Mouse (Mus musculus) inflammation-experienced regulatory T-cells, adult 6 months (primary cell): ENCODE results near the gene Limk2. TPM values are rescaled to one million over a fixed set of nuclear protein-coding genes. Genes with fewer than 3 reads are reported as not detected.
A peak's percentile ranks its signal among the peaks of the same experiment; 100 is the strongest.

Experiments
- ATAC-seq: one replicate; pipeline ENCODE4 v1.8.0; 2017
- polyA plus RNA-seq, 3 experiments: library from polyadenylated mRNA; unstranded; fragments of 100-300 nt; shearing (Covaris generic); gene quantifications; one replicate each; pipeline ENCODE4 v1.2.1; 2017

The Limk2 gene
- polyA plus RNA-seq, 3 experiments from 2014 or later: 84.8 to 90.3 (median 87.8) TPM

DNA sequence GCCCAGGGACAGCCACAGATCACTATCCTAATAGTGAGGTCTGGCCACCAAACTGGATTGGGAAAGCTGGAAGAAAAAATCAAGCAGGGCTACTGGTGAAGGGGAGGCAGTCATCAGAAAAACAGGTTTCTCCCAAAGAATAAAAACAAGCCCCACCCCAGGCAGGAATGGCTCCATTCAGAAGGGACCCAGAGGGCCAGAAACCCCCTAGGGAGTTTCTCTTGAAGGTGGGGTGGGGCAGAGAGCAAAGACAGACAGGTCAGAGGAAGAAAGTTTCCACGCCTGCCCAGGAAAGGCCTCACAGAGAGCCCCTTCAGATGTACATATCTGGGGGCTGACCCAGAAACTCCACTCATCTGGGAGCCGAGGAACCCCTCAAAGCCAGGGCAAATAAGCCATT lies 38.8 kb downstream of the Limk2 start:
- no peak for ATAC-seq

DNA sequence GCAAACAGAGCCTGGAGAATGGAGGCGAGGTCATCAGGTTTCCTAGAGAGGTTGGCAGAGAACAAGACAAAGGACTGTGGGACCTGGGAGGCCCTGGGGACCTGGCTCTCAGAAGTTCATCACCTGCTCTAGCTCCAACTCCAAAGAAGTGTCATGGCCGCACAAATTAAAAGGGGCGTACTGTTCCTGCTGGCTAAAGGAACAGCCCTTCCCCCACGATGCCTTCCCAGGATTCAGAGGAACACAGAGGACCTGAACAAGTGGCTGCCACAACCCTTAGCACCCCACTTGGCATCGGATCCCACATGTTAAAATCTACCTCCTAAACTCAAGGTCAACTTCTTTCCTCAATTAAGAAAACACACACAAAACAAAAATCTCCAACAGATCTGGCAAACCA lies 39.5 kb downstream of the Limk2 start:
- no peak for ATAC-seq

DNA sequence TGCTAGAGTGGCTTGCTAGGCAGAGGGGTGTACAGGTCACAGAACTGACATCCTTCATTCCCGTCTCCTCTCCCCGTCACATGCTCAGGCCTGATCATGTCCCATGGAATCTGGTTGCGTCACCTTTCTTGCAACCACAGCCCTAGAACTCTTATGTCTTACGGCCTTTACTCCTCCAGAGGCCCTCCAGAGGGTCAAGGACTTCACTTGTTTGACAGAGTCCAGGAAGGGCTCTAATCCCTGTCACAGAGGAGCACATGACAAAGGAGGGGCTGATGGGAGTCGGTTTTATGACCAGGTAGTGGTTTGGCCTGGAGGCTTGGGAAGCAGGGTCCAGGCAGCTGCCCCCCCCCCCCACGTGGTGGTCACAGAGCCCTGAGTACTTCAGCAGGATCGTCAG lies 40.0 kb downstream of the Limk2 start:
- no peak for ATAC-seq

DNA sequence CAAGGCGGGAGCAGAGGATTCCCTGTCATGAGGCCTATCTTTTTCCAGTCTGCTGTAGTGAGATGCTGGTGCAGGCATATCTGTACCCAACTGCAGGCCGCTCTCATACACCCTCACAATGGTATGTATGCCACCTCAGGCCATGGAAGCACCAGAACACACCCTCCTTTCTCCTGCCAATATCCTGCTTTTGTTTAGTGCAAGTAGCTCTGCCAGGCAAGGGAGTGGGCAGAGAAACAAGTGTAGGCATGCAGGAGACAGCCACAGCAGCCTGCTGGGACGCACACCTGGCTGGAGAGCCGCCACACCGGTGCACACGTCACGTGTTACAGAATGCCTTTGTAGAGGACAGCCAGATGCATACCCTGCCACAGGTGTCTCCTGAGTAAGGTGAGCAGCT lies 42.6 kb downstream of the Limk2 start:
- ATAC-seq: no peak

DNA sequence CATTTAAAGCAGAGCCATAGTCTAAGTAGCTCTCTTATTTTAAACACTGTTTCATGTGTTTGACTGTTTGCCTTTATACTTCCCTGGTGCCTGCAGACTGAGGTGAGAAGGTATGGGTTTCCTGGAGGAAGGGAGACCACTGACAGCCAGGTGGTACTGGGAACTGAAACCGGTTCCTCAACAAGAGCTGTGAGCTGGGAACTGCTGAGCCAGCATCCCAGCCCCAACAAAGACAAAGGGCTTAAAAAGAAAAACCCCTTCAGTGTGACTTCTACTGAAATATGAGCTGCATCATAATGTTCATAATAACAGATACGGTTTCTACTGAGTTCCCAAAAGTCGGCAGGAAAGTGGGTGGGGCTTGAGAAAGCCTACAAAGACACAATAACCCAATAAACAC lies 46.1 kb downstream of the Limk2 start:
- no peak for ATAC-seq

DNA sequence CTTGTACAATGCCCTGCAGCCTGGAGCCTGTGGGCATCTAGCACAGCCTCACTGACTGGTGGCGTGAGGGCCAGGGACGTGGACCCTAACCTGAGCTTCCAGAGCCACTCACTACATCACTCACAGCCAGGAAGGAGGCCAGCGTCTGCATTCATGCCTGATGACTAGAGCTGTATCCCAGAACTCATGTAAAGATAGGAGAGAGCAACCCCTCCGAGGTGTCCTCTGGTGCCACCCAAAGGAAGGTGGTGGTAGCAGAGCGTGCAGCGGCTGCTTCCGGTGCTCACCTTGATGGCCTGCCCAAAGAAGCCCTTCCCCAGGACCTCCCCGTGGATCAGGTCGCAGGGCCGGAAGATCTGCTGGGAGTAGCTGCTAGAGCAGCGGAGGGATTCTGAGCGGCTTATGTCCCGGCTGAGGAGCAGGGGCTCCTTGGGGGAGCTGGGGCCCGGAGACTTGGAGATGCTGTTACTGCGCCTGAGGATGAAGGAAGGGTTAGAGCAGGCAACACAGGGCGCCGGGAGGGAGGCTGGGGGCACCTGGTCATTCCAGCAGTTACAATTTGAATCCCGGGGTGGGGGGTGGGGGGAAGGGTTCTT lies 55.9 kb downstream of the Limk2 start:
- ATAC-seq: no peak

DNA sequence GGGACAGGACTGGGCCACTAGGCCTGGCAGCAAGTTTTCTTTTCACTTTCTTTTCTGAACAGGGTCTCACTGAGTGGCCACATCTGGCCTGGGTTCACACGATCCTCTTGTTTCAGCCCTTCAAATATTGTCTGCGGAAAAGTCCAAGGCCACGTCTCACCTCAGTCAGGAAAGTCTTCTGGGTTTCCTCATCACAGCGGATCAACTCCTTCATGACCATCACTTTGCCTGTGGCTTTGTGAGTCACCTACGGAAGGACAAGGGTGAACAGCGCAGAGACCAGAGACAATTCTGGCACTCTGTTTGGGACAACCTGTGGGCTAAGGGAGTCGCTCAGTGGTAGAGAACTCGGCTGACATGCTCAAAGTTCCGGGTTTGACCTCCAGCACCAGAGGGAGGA lies 56.9 kb downstream of the Limk2 start:
- ATAC-seq: no peak

DNA sequence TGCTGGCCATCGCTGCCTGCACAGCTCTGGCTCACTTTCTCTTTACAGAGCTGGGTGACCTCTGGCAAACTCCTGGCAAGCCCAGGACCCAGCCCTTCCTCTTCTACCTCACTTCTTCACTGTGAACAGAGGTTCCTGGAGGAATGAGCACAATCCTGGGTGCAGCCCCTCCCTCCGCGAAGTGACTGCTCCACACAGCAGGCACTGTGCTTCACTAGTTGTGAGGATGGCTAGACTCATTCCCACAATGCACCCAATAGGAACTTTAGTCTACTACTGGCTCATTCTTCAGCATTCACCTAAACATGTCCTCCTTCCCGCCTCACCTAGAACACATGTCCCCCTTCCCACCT lies 59.7 kb downstream of the Limk2 start:
- ATAC-seq: no peak

DNA sequence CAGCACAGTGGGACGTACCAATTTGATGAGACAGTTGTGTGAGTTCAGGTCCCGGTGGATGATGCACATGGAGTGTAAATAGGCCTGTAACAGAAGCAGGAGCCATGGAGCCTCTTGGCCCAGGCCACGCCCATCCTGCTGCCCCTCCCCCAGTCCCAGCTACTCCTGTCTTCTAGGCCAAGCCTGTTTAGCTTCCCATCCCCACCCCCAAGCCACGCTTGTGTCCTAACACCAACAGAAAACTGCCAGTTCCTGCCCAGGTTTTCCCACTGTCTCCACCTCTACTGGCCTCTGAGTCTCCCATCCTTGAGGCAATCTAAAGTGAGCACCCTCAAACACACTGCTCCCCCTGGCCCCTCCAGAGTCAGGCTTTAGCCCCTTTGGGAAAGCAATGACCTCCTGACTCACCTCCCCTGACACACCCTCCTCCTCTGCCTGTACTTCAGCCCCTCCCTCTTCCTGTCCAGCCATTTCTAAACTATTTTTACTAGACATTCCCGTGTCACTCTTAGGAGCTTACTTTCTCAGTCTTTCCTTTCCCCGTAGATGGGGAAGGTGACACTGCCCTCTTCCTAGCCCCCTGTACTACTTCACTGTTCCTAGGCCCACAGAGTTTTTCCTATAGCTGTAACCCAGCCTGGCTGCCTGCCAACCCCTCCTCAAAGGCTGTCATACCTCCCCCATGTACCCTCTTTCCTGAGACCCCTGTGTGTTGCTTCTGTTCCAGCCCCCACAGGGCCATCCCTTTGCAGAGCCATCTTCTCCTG lies 60.2 kb downstream of the Limk2 start:
- ATAC-seq: no peak

DNA sequence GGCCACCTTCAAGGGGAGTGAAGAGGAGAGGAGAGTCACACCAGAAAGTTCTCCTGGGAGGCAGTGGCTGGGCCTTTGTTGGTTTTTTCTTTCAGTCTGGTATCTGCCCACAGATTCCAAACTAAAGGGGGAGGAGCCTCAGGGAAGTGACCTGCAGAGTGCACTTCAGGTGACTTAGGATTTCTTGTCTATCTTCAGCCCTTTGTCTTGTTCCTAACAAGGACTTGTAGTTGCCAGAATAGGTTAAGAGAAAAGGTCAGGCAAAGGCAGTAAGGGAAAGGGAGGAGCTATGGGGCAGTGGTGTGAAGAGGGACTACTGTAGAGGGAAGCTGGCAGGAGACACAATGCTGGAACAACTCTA lies 61.2 kb downstream of the Limk2 start:
- no peak for ATAC-seq

DNA sequence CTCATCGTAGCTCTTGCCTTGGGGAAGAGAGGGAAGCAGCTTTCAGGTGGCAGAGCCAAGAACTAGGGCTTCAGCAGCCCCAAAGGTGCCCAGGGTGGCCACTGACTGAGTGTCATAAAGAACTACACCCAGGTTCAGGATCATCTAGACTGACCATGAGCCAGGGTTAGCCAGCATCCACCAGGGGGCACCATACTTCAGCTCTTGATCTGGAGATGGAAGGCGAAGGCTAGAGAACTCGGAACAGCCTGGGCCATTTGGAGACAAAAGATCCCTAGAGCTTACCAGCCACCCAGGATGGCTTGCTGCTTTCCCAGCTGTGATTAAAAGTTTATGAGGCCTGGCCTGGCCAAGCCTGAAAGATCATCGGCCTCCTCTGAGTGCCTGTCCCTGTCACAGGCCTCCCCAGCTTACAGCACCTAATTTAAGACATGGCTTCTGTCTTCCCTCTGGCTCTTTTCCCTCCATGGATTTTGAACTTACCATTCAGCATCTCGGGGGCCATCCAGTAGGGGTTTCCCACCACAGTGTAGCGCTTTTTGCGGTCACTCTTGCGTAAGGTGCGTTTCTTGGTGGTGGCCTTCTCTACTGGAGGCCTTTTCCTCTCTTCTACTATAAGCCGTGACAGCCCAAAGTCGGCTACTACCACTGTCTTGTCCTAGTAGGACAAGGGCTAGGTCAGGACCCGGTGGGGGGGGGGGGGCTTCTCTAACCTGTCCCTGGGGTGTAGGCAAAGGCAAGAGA lies 61.7 kb downstream of the Limk2 start:
- ATAC-seq: peak; percentile 56

DNA sequence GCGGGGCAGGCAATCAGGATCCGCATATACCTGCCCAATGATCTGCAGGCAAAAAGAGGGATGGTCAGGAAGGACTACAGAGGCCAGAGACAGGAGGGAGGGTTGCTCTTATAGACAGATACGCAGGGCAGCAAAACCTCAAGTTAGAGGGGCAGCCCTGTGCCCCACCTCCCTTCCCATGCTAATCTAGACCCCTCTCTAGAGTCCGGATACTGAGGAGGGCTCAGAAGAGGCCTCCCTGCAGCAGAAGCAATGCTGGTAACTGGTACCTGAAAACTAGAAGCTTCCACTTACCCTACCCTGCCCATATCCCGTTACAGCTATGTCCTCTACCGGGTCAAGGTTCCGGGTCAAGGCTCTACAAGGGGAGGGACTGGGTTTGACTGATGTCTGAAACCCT lies 62.6 kb downstream of the Limk2 start:
- no peak for ATAC-seq

DNA sequence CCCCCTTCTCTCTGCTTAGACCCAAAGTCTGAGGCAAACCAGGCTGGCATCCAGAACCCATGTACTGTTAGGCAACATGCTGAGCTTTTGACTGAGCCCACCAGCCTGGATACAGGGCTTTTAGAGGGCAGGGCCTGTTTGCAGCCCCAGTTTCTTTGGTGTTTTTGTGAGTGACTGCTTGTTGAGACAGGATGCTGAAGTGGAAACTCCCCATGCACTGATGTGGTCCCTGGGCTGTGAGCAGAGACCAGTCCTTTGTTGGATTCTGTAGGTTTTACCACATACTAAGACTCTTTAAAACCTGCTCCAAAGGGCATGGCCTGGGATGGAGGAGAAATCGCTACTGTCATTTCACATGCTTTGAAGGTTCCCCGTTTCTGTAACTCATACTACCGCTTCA lies 64.1 kb downstream of the Limk2 start:
- ATAC-seq: peak; percentile 79

DNA sequence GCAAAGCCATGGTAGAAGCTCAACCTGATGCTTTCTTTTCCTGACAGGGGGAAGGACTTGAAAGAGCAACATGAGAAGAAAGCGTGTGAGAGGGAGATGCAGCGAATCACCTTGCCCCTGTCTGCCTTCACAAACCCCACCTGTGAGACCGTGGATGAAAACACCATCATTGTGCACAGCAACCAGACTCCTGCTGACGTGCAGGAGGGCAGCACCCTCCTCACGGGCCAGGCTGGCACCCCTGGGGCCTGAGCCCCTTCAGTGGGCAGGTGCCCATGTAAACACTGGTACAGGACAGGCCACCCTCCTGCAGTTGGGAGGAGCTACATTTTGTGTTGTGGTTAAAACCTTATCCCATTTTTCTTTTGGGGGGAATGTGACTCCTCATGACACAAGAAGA lies 67.5 kb downstream of the Limk2 start:
- no peak for ATAC-seq

DNA sequence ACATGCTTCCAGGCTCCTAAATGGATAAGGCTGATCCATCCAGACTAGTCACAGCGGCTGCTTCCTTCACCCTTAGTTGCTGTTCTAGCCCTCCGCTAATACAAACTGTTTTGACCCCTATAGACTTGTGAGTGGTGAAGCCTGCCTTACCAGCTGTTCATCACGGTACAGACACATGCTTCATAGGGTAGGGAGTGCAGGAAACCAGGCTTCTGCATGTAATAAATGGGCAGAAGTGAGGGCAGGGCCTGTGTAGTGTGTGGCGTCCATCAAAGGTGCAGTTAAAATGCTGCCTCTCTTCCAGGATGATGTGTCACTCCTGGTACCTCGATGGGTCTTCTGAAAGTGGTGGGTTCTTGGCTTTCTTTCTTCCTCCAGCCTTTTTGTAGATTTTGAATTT lies 71.0 kb downstream of the Limk2 start:
- ATAC-seq: no peak

DNA sequence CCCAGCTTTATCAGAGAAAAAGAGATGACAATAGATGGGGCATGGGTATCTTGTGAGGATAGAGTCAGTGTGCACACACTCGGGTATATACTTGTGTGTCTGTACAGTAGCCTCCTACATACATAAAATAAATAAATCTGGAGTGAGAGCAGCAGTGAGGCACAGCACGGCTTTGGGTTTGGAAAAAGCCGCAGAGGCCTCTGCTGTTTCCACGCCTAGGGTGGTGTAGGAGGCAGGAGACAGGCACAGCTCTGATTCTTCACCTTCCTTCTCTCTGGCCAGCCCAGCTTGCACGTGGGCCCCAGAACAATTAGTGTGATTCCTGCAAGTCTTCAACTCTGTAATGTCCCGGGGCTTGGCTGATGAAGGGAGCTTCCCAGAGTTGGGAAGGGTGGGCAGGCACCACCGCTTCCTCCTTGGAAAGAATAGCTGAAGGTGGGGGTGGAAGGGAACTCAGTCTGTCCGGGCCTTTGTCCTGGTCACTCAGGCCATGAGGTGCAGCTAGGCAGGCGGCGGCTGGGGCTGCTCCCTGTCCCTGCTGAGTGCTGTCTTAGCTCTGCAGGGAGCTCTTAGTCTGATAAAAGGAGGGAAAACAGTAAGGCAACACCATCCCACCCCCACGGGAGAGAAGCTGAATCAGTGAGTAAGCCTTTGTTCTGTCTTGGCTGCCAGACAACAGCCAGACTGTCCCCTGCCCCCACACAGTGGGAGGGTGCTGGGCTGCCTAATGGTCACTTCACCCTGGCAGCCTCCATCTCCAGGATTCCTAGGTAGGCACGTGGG lies 71.6 kb downstream of the Limk2 start:
- no peak for ATAC-seq

DNA sequence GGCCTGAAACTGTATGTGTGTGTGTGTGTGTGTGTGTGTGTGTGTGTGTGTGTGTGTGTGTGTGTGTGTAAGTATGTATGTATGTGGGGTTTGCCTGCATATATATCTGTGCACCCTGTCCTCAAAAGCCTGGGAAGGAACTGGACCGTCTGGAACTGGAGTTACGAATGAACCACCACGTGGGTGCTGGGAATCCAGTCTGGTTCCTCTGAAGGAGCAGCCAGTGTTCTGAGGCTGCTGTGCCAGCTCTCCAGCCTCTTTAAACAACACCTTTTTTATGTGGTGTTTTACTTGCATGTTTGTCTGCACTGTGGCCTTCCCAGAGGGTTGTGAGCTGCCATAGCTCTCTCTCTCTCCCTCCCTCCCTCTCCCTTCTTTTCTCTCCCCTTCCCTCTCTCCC lies 72.4 kb downstream of the Limk2 start:
- no peak for ATAC-seq

DNA sequence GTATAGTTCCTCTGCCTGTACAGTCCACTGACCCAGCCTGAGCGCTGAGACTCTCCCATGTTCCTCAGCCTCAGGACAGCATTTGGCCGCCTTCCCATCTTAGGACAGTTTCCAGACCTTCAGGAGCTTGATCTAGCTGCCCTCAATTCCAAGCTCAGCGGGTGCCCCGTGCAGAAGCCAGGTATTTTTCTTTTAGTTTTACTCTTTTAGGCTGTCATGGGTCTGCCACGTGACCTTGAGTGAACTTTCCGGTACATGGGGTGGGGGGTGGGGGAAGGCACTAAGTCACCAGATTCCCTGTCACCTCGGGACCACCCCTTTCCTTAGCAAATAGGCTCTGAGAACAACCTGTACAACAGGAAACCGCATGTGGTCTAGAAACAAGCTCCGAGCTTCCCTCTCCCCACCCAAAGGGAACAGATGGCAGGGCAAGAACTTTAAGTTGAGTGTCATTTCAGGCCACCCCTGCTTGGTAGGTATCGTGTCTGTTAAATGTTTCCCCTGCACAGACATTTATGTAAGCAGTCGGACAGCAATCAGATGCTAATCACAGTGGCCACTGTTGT lies 73.3 kb downstream of the Limk2 start:
- ATAC-seq: peak; percentile 64

DNA sequence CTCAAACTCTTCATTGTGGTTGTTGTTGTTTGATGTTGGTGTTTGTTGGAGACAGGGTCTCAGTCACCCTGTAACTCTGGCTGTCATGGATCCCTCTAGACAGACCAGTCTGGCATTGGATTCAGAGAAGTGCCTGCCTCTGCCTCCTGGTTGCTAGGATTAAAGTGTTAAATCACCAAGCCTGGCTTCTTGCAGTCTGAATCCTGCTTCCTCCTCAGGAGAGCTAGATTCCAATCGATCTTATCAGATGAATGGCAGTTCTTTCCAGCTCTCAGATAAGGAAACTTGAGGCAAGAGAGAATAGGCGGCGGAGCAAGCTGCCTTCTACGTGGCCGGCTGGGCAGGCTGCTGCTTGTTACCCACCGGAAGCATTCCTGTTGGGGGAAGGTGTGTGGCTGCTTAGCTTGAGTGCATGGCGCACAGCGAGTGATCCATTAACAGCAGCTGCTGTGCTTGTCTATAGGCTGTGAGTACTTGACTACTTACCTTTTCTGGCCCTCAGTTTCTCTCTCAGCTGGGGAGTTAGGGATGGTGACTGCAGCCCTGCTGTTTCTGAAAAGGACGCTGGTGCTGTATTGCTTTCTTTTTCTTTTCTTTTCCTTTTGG lies 74.2 kb downstream of the Limk2 start:
- no peak for ATAC-seq

DNA sequence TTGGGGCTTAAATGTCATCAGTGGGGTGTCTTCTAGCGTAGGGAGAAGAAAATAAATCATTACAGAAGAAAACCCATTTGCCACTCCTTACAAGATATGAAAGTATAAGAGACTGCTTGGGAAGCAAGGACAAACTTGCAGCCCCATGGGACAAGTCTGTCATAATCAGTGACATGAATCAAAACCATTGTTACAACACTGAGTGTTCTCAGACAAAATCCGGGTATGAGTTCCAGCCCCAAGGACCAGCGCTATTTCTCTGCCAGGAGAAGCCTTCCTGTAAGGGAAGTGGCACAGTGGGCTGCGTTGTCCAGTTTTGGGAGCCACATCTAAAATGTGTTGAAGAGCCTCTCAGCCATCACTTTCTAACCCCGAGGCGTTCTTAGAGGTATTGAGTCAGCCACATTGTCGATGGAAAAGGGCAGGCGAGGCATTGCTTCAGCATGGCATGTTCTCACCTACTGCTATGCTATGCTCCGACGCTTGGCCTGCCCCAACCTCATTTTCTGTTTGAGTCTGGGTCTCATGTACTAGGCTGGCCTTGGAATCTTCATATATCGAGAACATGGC lies 74.8 kb downstream of the Limk2 start:
- ATAC-seq: no peak

DNA sequence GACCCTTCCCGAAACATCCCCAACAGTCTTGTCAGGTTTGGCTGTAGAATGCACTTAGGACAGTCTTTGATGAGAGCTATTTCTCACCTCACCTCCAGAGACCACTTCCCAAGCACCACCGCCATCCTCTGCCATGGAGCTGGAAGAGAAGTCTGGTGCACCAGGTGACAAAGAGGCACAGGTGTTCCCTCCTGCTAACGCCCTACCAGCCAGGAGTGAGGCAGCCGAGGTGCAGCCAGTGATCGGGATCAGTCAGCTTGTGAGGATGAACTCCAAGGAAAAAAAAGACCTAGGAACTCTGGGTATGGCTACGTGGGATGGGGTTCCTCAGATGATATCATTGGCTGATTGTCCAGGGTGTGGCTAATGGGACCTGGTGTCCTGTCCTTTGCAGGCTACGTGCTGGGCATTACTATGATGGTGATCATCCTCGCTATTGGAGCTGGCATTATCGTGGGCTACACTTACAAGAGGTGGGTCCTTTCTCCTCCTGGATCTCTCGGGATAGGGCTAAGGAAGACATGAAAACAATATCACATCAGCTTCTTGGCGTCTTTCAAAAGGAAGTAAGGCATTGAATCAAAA lies 75.8 kb downstream of the Limk2 start:
- no peak for ATAC-seq
